Mouse (Mus musculus): Measurements from ENCODE around the gene Pdk2.

- TF ChIP-seq CTCF (IDR thresholded peaks at IDR 0.05; ENCODE audit: extremely low read depth, insufficient read depth, low read length) (peak; percentile 92), POLR2A (IDR thresholded peaks at IDR 0.05; ENCODE audit: extremely low read depth, insufficient read depth, low read length) (no peak)
These were observed 40.1 kb downstream of the Pdk2 start for GRCm38 (mm10) chr11:95001058-95001457.

Measured in cortical plate, adult 2 months (tissue).